Mouse (Mus musculus) Patski (cell line): ENCODE results near the gene Gsap. TPM values are rescaled to one million over a fixed set of nuclear protein-coding genes. Genes with fewer than 3 reads are reported as not detected.
A peak's percentile ranks its signal among the peaks of the same experiment; 100 is the strongest.
"Not testable (repeated sequence)": the region's sequence is repeated elsewhere in the genome, so short reads cannot be mapped to it uniquely, and the experiment has no call there.

Source experiments
- ATAC-seq: fragments of 100-300 bp; one replicate; pipeline ENCODE4 v1.8.0; 2021
- CTCF ChIA-PET: fragments of 350-600 bp; sonication (Branson Sonifier 250); formaldehyde crosslinking; loops from one replicate; lab custom pipeline; 2022; ENCODE audit warnings: inconsistent platforms; lab: Charles Lee
- POLR2A ChIA-PET: fragments of 350-600 bp; sonication (Branson Sonifier 250); formaldehyde crosslinking; loops from one replicate; lab custom pipeline; 2022; ENCODE audit warnings: antibody characterized with exemption, inconsistent platforms; lab: Charles Lee
- DNase-seq: peaks from one replicate; pipeline ENCODE4 v3.0.0-alpha.2; 2011; ENCODE audit warnings: low read depth, low spot score
- H3K27me3 ChIP-seq: fragments of 371-371 bp; one replicate; pipeline ENCODE4 v1.5.1; 2021
- CTCF ChIP-seq: fragments of 100-300 bp; IDR thresholded peaks from one replicate; pipeline ENCODE4 v1.5.1; 2021
- in situ Hi-C: fragments of 300-500 bp; cut with MboI; formaldehyde crosslinking; loops from 3 replicates; pipeline ENCODE4 v1.11.1; 2018; ENCODE audit warnings: low pct_unique_long_range_greater_than_20kb, mixed read lengths
- polyA plus RNA-seq: library from polyadenylated mRNA; unstranded; gene quantifications from one replicate; pipeline ENCODE4 v1.2.3, GENCODE M21; 2021

Gene Gsap
- polyA plus RNA-seq, 1 experiment from 2014 or later, result 5.7 TPM

DNA sequence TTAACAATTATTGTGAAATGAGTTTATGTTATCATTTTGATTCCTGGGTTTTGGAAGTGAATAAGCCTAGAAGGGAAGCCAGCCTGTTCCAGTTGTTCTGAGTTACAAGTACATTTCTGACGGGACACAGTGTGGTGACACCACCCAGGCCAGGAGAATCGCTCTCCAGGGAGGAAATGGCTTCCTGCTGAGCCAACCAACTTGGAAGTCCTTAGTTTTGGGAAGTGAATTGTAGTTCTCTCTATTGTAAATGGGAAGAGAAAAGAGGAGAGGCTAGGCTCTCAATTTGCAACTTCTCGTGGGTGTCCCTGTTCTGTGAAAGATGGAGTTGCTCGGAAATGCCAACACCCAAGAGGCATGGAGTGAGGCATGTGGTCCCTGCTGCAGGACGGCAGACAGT, 83.4 kb downstream of the Gsap start:
- no peaks in the 10 kb centered on the region for H3K27me3 ChIP-seq
- in situ Hi-C loops, result no loop called here
- ChIA-PET POLR2A (no interaction called here), CTCF (no interaction called here)
- DNase-seq, result no peak
- ATAC-seq, result no peak
- TF ChIP-seq CTCF, result no peak

DNA sequence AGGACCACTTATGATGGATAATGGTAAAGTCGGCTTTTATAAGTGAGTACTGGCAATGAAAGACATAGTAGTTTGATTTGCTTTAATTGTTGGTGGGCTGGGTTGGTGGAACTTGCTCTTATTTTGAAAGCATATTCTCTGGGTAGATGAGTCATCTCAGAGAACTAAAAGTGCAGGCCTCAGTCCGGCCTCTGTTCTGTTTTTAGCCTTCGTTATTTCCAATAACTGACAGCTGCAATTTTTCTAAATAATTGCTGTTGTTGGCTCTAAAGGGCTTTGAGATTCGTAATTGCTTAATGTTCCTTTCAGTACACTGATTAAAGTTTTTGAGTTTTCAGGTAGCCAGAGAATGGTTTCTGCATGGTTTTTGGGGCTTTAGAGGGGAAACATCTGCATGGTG, 84.7 kb downstream of the Gsap start:
- DNase-seq, result no peak
- ChIA-PET CTCF (interaction anchor here (1.3 to 1.7 kb wide), 2 partner anchors 9 to 150 kb away, joined by 3 to 5 read pairs; no protein-coding TSS in a partner anchor), POLR2A (no interaction called here)
- ATAC-seq, result no peak
- H3K27me3 ChIP-seq, result no peaks in the 10 kb centered on the region
- in situ Hi-C loops, result no loop called here
- TF ChIP-seq CTCF, result no peak

DNA sequence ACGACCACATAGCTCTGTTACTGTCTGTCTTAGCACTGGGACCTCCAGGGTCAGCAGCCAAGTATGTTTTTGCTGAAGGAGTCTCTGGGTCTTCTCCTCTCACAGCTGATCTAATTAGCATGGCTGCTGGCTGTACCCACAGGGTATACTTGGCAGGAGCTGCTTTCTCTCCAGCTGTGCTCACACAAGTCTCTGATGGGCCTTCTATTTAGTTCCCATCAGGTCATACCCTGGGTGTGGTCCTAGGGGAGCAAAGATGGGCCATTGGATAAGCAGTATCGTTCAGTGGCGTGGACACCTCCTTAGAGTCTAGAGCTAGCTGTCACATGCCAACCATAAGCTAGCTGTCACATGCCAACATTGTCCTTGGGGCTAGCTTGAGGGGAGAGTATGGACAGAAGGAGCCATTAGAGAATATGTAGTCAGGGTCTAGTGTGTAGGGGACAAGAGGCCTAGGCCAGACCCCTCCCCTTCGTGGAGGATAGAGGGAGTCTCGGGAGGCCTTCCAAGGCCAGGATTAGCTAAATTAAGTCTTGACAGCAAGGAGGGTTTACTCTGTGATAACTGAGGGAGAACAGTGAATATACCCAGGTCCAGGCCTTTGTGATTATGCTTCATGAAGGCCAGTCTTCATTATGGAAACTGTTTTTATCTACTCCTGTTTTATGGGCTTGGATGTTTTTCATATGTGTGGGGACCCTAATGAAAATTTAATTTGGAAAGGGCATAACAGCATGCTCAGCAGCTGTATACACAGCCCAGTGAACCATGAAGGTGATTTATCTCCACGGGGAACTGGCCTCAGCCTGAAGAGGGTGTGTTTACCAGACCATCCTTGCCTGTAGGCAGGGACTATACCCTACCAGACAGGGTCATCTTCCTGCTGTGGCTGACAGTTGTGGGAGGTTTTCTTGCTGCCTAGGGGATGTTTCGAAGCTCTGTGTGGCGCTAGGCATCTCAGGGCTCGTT, 85.6 kb downstream of the Gsap start:
- ATAC-seq, result peak; percentile 75
- in situ Hi-C loops, result no loop called here
- ChIA-PET POLR2A (interaction anchor here (1.0 kb wide), 1 partner anchor 125 kb away, joined by 4 read pairs; no protein-coding TSS in a partner anchor), CTCF (interaction anchor here (0.7 to 1.7 kb wide), 4 partner anchors 10 to 369 kb away, joined by 3 to 5 read pairs (median 3); no protein-coding TSS in a partner anchor)
- peak; percentile 49 for DNase-seq
- no peaks in the 10 kb centered on the region for H3K27me3 ChIP-seq
- no peak for TF ChIP-seq CTCF

DNA sequence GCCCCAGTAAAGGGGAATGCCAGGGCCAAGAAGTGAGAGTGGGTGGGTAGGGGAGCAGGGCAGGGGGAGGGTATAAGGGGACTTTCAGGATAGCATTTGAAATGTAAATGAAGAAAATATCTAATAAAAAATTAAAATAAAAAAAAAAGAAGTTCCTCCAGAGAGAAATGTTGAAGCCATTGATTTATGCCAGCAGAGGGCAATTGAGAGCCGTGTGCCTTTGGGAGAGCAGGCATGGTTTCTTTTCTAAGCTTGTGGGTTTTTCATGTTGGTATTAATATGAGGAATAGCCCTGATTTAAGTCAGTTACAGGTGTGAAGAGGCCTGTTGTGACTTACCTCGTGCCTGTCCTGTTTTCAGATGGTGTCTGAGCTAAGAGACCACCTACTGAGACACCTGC, 91.6 kb downstream of the Gsap start:
- peak; percentile 19 for TF ChIP-seq CTCF
- ATAC-seq, POLR2A ChIA-PET, DNase-seq, in situ Hi-C loops, H3K27me3 ChIP-seq: not testable (repeated sequence)
- CTCF ChIA-PET, result interaction anchor here (1.2 to 1.4 kb wide), 2 partner anchors 9 to 11 kb away, joined by 3 read pairs; no protein-coding TSS in a partner anchor

DNA sequence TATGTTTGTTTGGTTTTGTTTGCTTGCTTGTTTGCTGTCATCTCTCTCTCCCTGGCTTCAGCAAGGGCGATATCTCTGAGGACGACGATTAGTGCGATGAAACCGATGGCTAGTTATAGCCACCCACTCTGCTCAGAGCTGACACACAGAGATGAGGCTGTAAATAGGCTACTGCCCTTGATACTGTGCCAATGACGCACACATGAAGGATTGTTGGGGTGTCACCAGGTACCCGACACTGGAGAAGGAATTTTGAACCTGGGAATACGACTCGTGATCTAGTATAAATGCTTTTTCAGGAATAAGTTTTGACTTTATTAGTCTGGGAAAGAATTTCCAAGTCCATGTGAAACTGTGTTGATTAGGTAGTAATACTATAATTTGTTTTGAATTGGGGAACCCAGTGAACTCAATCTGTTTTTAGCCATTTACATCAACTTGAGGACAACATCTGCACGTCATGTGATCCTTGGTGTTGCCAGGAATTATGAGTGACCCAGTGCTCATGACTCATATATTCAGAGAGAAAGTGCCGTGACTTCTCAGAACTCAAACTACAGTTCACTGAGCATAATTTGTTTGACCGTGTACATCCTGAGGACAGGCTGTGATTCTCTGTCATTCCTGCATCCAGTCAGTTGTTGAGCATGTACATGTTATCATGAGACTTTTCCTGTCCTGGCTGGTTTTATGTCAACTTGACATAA, 97.5 kb downstream of the Gsap start:
- CTCF ChIA-PET, result interaction anchor here (0.7 kb wide), 1 partner anchor 12 kb away, joined by 3 read pairs; no protein-coding TSS in a partner anchor
- H3K27me3 ChIP-seq, result no peaks in the 10 kb centered on the region
- peak; percentile 44 for DNase-seq
- in situ Hi-C loops, result no loop called here
- no peak for ATAC-seq
- POLR2A ChIA-PET, result interaction anchor here (0.6 kb wide), 1 partner anchor 193 kb away, joined by 3 read pairs; no protein-coding TSS in a partner anchor
- no peak for TF ChIP-seq CTCF

DNA sequence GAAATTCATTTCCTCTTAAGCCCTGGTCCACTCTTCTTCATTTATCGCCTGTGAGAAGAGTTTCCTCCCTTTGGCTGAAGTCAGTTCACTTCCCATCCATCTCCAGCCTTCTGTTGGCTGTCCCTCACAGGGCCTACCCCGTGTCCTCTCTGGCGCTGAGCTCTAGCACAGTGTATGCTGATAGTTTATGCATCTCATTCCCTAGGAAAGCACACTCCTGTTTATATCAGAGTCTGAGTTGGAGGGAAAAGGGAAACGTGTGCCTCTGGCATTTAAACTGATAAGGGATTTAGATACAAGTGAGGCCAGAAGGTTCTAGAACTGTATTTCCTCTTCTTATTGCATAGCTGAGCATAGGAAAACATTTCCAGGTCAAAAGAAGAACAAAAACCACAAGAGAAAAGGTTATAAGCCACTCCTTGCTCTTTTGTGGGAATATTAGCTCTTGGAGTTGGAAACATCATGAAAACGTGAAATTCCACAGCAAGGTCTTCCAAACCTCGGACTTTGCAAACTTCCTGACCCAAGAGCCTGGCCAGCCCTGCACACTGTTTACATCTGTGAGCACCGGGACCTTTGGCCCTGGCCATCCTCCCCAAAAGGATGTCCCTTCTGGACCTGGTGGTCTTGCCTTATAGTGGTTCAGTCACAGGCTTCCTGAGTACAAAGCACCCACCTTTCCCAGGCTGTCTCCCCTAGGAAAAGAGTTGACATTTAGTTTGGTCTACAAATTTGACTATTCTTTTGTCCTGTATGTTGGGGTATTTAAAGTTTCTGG, 102.8 kb downstream of the Gsap start:
- ATAC-seq (no peak), DNase-seq (no peak)
- no peak for TF ChIP-seq CTCF
- H3K27me3 ChIP-seq, result no peaks in the 10 kb centered on the region
- POLR2A ChIA-PET, result no interaction called here
- in situ Hi-C loops, result no loop called here
- CTCF ChIA-PET, result interaction anchor here (0.9 kb wide), 1 partner anchor 11 kb away, joined by 3 read pairs; no protein-coding TSS in a partner anchor

DNA sequence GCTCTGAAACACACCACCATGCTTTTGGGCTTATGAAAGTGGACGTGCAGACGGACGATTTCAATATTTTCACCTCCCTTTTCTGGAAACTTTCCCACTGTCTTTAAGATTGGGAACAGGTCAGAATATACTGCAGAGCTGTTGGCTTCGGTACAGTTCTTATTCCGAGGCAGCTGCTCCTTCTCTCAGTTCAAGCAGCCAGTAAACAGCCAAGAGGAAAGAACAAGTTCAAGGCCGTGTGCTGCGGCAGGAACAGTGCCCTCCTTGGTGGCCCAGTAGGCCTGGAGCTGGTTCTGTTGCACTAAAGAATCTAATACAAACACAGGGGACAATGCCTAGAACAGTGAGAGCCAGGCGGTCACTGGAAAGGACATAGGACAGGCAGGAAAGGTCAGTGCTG, 104.5 kb downstream of the Gsap start:
- DNase-seq (no peak), ATAC-seq (no peak)
- in situ Hi-C loops, result no loop called here
- no peaks in the 10 kb centered on the region for H3K27me3 ChIP-seq
- ChIA-PET POLR2A (no interaction called here), CTCF (no interaction called here)
- TF ChIP-seq CTCF, result no peak

DNA sequence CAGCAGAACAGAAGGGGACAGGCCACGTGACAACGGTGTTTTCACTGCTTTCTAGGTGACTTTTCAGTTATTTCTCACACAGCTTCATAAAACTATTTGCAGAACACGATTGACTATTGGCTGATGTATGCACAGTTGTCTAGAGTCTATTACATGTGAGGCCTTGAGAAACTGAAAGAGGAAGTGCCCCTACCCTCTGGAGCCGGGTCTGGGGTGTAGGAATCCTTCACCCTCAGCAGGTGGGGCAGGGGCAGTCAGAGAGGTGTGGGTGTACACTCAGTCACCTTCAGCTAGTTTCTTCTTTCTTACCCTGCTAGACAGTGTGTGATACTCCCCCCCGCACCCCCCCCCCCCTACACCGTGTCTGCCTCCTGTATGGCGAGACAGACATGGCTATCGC, 109.6 kb downstream of the Gsap start:
- ChIA-PET POLR2A (no interaction called here), CTCF (no interaction called here)
- H3K27me3 ChIP-seq, result no peaks in the 10 kb centered on the region
- no peak for TF ChIP-seq CTCF
- ATAC-seq (no peak), DNase-seq (no peak)
- in situ Hi-C loops, result no loop called here

DNA sequence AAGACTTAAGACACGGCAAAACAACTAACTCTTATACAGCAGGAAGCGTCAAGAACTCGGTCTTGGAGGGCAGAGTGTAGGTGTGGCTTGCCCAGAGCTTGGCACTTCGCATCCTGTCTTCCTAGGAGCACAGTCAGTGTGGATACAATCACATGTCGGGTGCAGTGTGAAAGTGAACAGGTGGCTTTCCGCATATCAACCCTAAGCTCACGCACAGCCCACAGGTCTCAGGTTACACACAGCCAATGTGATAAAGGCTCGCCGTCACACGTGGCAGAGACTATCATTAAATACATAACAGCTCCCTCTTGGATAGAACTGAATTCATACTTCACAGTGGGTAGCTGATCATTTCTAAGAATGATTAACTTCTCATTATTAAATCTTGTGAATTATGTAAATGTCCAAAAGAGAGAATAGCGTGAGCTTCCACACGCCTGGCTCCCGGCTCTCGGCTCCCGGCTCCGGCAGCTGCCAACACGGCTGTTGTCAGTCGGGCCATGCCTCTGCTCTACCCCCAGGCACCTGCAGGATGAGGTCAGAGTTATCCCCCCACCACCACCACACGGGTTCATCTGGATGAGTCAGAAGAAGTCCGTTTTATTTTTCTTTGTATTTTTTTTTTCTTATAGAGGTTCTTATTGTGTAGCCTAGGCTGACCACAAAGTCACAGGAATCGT, 113.2 kb downstream of the Gsap start:
- in situ Hi-C loops, result no loop called here
- TF ChIP-seq CTCF, result no peak
- ChIA-PET POLR2A (no interaction called here), CTCF (no interaction called here)
- ATAC-seq (no peak), DNase-seq (no peak)
- no peaks in the 10 kb centered on the region for H3K27me3 ChIP-seq

DNA sequence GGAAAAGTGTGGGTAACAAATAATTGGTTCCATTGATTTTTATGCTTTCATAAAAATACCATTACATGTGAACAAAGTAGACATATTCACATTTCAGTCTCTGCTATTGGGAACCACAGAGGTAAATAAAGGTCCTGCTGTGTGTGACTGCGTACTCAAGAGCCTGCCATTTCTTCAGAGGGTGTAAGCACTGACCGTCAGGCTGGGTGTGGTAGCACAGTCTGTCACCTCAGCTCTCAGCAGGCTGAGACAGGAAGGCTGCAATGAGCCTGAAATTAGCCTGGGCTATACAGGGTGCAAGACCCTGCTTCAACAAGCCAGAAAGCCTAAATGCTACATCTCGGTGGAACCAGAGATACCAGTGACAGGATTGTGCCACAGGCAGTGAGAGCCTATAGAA, 114.0 kb downstream of the Gsap start:
- CTCF ChIA-PET, result no interaction called here
- POLR2A ChIA-PET, result no interaction called here
- DNase-seq (no peak), ATAC-seq (no peak)
- TF ChIP-seq CTCF, result no peak
- no peaks in the 10 kb centered on the region for H3K27me3 ChIP-seq
- in situ Hi-C loops, result no loop called here
